Mouse (Mus musculus) forebrain, embryonic 10.5 days (tissue): ENCODE results near the gene Smarca1. TPM values are rescaled to one million over a fixed set of nuclear protein-coding genes. Genes with fewer than 3 reads are reported as not detected.

Experiments
- polyA plus RNA-seq: library from polyadenylated mRNA; unstranded; fragments of >200 nt; fragmentation: Nextera tagmentation; extraction: Ambion mirVana; gene quantifications from 2 replicates; pipeline ENCODE4 v1.2.1, GENCODE M21; 2016

Smarca1 gene
- polyA plus RNA-seq, 1 experiment from 2014 or later: 15.5 TPM

Other genes with a start within 250 kb of the Smarca1 start
- gene Ocrl, start 19.4 kb upstream of the Smarca1 start, polyA plus RNA-seq: 17.2 and 19.0 TPM in 2 replicates
- gene Apln, start 141.9 kb upstream of the Smarca1 start, polyA plus RNA-seq: 4.7 and 5.3 TPM in 2 replicates
- gene Xpnpep2, start 215.8 kb upstream of the Smarca1 start, polyA plus RNA-seq: 0.66 and 0.74 TPM in 2 replicates